Mouse (Mus musculus) lung, embryonic 16.5 days (tissue): ENCODE results near the gene Gaa. TPM values are rescaled to one million over a fixed set of nuclear protein-coding genes. Genes with fewer than 3 reads are reported as not detected.
"Not testable (repeated sequence)": the region's sequence is repeated elsewhere in the genome, so short reads cannot be mapped to it uniquely, and the experiment has no call there.

Experiments used
- ATAC-seq: fragments of 200-750 bp; cut with Nextera tagmentation; 2 replicates; pipeline ENCODE4 v1.8.0; 2017; ENCODE audit warnings: low read depth, mild to moderate bottlenecking, moderate library complexity
- H3K27ac ChIP-seq: fragments of 300-500 bp; sonication (generic); 2 replicates; pipeline ENCODE4 v1.5.1; 2014; ENCODE audit warnings: mild to moderate bottlenecking, control low read depth, low read length
- H3K27me3 ChIP-seq: fragments of 300-500 bp; sonication (generic); 2 replicates; pipeline ENCODE4 v1.6.1; 2014; ENCODE audit warnings: low read depth, low read length, mixed read lengths; ENCODE audit not compliant: control insufficient read depth, insufficient read depth
- H3K36me3 ChIP-seq: fragments of 300-500 bp; sonication (generic); 2 replicates; pipeline ENCODE4 v1.6.1; 2014; ENCODE audit warnings: low read length; ENCODE audit not compliant: control insufficient read depth, insufficient read depth
- H3K4me1 ChIP-seq: fragments of 300-500 bp; sonication (generic); replicated peaks from 2 replicates; pipeline ENCODE4 v1.6.1; 2014; ENCODE audit warnings: low read length, mixed read lengths; ENCODE audit not compliant: control insufficient read depth, insufficient read depth
- H3K4me2 ChIP-seq: fragments of 300-500 bp; sonication (generic); 2 replicates; pipeline ENCODE4 v1.6.1; 2014; ENCODE audit warnings: low read depth, low read length, control low read depth
- H3K4me3 ChIP-seq: fragments of 300-500 bp; sonication (generic); 2 replicates; pipeline ENCODE4 v1.5.1; 2014; ENCODE audit warnings: mild to moderate bottlenecking, low read length, control low read depth
- H3K9ac ChIP-seq: fragments of 300-500 bp; sonication (generic); 2 replicates; pipeline ENCODE4 v1.6.1; 2014; ENCODE audit warnings: low read length, control low read depth
- H3K9me3 ChIP-seq: fragments of 300-500 bp; sonication (generic); 2 replicates; pipeline ENCODE4 v1.6.1; 2016; ENCODE audit warnings: low read length; ENCODE audit not compliant: control insufficient read depth
- WGBS: fragments of 180-500 bp; shearing (Covaris S2); extraction: QIAGEN DNeasy Blood & Tissue Kit; methylation state at CpG from one replicate; pipeline ENCODE4 v1.1.7; 2014; 5-methylcytosine and 5-hydroxymethylcytosine counted together
- polyA plus RNA-seq: library from polyadenylated mRNA; unstranded; fragments of >200 nt; fragmentation: Nextera tagmentation; extraction: Ambion mirVana; gene quantifications from 2 replicates; pipeline ENCODE4 v1.2.1, GENCODE M21; 2015

Gene Gaa
- polyA plus RNA-seq, 1 experiment from 2014 or later = 77.7 TPM

GRCm38 (mm10) chr11:119228846-119229626 is 38.7 kb upstream of the Gaa start:
- Histone ChIP-seq H3K27ac (peak overlapping the region; percentile 12; the same call in 1 of the 2 replicates), H3K9ac (peak overlapping the region; percentile 91), H3K36me3 (no peaks in the 10 kb centered on the region), H3K4me3 (peak overlapping the region; percentile 72), H3K9me3 (no peaks in the 10 kb centered on the region), H3K4me2 (peak overlapping the region; percentile 98), H3K4me1 (peaks cover 32% of the 10 kb centered on the region), H3K27me3 (no peaks in the 10 kb centered on the region)
- 2% methylated on average over 34 of the region's 34 CpGs for WGBS
- ATAC-seq = peak; percentile 79

GRCm38 (mm10) chr11:119234770-119235169 is 32.9 kb upstream of the Gaa start:
- 93% methylated on average over 10 of the region's 10 CpGs for WGBS
- H3K4me3 ChIP-seq = no peak overlapping the region
- H3K36me3 ChIP-seq = no peaks in the 10 kb centered on the region
- H3K27me3 ChIP-seq = no peaks in the 10 kb centered on the region
- no peak for ATAC-seq
- no peaks in the 10 kb centered on the region for H3K9me3 ChIP-seq
- peaks cover 15% of the 10 kb centered on the region for H3K4me1 ChIP-seq
- no peak overlapping the region for H3K27ac ChIP-seq
- H3K4me2 ChIP-seq = no peak overlapping the region
- no peak overlapping the region for H3K9ac ChIP-seq

- peaks cover 15% of the 10 kb centered on the region for H3K4me1 ChIP-seq
- H3K4me2 ChIP-seq = no peak overlapping the region
- H3K27ac ChIP-seq = no peak overlapping the region
- no peak for ATAC-seq
- H3K4me3 ChIP-seq = no peak overlapping the region
- H3K9ac ChIP-seq = no peak overlapping the region
- no peaks in the 10 kb centered on the region for H3K36me3 ChIP-seq
- WGBS = 77% methylated on average over 4 of the region's 4 CpGs
- no peaks in the 10 kb centered on the region for H3K9me3 ChIP-seq
- no peaks in the 10 kb centered on the region for H3K27me3 ChIP-seq
Observed at GRCm38 (mm10) chr11:119235596-119235995, 32.1 kb upstream of the Gaa start.

- 16% methylated on average over 8 of the region's 8 CpGs for WGBS
- Histone ChIP-seq H3K4me1 (peaks cover 15% of the 10 kb centered on the region), H3K9me3 (no peaks in the 10 kb centered on the region), H3K4me2 (no peak overlapping the region), H3K9ac (no peak overlapping the region), H3K27me3 (no peaks in the 10 kb centered on the region), H3K27ac (no peak overlapping the region), H3K4me3 (no peak overlapping the region), H3K36me3 (no peaks in the 10 kb centered on the region)
- ATAC-seq = peak; percentile 8; the same call in 1 of the 2 replicates
Observed at GRCm38 (mm10) chr11:119236354-119236753, 31.3 kb upstream of the Gaa start.

- H3K9me3 ChIP-seq = no peaks in the 10 kb centered on the region
- WGBS = 36% methylated on average over 3 of the region's 3 CpGs
- no peak for ATAC-seq
Observed at GRCm38 (mm10) chr11:119237007-119237406, 30.7 kb upstream of the Gaa start.

GRCm38 (mm10) chr11:119237568-119238304 is 30.0 kb upstream of the Gaa start:
- H3K4me3 ChIP-seq = peak overlapping the region; percentile 42
- H3K36me3 ChIP-seq = no peaks in the 10 kb centered on the region
- H3K27me3 ChIP-seq = no peaks in the 10 kb centered on the region
- peak overlapping the region; percentile 63 for H3K9ac ChIP-seq
- no peaks in the 10 kb centered on the region for H3K9me3 ChIP-seq
- no peak overlapping the region for H3K27ac ChIP-seq
- H3K4me1 ChIP-seq = peaks cover 15% of the 10 kb centered on the region
- ATAC-seq = peak; percentile 64
- peak overlapping the region; percentile 65 for H3K4me2 ChIP-seq
- 25% methylated on average over 20 of the region's 20 CpGs for WGBS

More at GRCm38 (mm10) chr11:119237007-119237406, 30.7 kb upstream of the Gaa start:
- Histone ChIP-seq H3K27me3 (no peaks in the 10 kb centered on the region), H3K4me1 (peaks cover 15% of the 10 kb centered on the region), H3K9ac (no peak overlapping the region), H3K36me3 (no peaks in the 10 kb centered on the region), H3K27ac (no peak overlapping the region), H3K4me2 (no peak overlapping the region), H3K4me3 (no peak overlapping the region)

GRCm38 (mm10) chr11:119238305-119238721 is 29.4 kb upstream of the Gaa start:
- Histone ChIP-seq H3K9ac (no peak overlapping the region), H3K4me2 (peak overlapping the region; percentile 65), H3K27ac (no peak overlapping the region), H3K4me1 (peaks cover 15% of the 10 kb centered on the region), H3K4me3 (peak overlapping the region; percentile 42), H3K36me3 (no peaks in the 10 kb centered on the region), H3K9me3 (no peaks in the 10 kb centered on the region), H3K27me3 (no peaks in the 10 kb centered on the region)
- WGBS = 6% methylated on average over 11 of the region's 11 CpGs
- peak; percentile 64 for ATAC-seq

GRCm38 (mm10) chr11:119239480-119239879 is 28.2 kb upstream of the Gaa start:
- Histone ChIP-seq H3K4me2 (no peak overlapping the region), H3K27ac (no peak overlapping the region), H3K9me3 (no peaks in the 10 kb centered on the region), H3K9ac (no peak overlapping the region), H3K4me3 (no peak overlapping the region), H3K36me3 (no peaks in the 10 kb centered on the region), H3K27me3 (no peaks in the 10 kb centered on the region), H3K4me1 (peaks cover 15% of the 10 kb centered on the region)
- no peak for ATAC-seq
- WGBS = 87% methylated on average over 12 of the region's 12 CpGs

- H3K27ac ChIP-seq, ATAC-seq, H3K36me3 ChIP-seq, H3K27me3 ChIP-seq, H3K4me2 ChIP-seq, H3K4me3 ChIP-seq, H3K9me3 ChIP-seq, H3K9ac ChIP-seq, H3K4me1 ChIP-seq: not testable (repeated sequence)
- 88% methylated on average over 6 of the region's 6 CpGs for WGBS
Observed at GRCm38 (mm10) chr11:119245543-119245942, 22.1 kb upstream of the Gaa start.
